Mouse (Mus musculus): ENCODE data around the gene Nppc.
A peak's percentile ranks its signal among the peaks of the same experiment; 100 is the strongest.

The Nppc gene

GRCm38 (mm10) chr1:86652675-86653074 is 17.7 kb downstream of the Nppc start:
- no peak for DNase-seq (ENCODE audit: low spot score)

- DNase-seq (ENCODE audit: low spot score): peak; percentile 47
These were observed 20.1 kb downstream of the Nppc start for GRCm38 (mm10) chr1:86650272-86650671.

DNA sequence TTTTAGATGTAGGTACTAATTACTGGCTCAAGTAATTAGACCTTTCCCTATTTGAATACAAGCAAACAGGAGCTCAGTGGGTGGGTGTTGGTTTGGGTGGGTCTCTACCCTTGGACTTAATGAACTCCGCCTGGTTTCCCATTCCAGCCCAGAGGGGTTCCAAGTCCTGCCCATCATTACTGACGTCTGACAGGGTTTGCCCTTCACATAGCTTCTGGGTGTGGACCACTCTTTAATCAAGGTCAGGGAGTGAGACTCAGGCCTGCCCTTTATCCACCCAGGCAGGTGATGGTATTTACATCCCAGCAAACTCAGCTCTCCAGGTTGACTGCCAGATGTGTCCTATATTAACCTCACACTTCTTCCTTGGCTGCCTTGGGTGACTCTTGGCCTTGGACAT is 22.9 kb downstream of the Nppc start:
- DNase-seq (ENCODE audit: low spot score): no peak

DNA sequence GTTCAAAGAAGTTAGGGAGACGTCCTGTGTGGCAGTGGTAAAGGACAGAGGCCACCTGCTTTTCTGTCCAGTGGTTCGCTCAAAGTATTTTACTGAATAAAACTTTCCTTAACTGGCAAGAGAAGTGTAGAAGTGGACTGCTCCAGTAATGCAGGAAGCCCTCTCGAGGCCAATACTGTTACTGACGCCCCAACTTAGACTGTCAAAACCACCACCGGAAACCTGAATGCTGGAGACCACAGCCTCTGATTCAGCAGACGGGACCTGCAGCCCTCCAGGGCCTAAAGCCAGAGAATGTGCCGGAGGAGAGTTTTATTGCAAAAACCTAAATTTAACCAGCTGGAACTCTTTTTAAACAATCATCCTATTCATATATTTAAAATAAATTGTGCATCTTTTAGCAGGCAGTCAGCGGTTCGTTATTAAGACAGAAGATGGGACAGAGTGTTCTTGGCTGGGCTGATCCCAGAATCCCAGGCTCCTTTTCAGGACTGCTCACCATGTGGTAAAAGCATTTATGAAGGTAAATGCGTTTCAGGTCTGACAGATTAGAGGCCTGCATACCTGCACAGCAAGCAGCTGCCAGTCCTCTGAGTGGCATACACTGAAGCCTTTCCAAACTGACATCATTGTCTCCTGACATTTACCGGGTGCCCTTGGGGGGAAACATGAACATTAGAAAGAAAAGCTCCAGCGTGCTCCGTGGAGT is 27.1 kb downstream of the Nppc start:
- DNase-seq (ENCODE audit: low spot score): no peak

DNA sequence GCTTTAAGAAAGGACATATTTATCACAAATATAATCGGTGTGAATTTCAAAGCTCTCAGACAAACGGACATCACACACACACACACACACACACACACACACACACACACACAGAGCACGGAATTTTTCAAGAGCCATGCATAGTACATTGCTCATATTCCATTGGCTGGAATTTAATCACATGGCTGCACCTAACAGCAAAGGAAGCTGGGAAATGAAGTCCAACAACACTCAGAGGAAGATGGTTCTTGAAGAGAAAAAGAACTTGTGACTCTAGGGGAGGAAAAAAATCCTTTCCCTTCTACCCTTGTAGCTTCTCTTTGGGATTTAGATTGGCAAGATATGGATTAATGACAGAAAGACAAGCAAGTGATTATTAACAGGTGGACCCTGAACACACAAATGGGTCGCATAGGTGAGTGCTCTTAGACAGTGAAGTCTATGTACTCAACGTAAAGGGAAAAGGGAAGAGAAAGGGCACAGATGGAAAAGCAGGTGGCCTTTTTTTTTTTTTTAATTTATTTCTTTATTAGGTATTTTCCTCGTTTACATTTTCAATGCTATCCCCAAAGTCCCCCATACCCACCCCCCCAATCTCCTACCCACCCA is 35.5 kb downstream of the Nppc start:
- peak; percentile 19 for DNase-seq (ENCODE audit: low spot score)

DNA sequence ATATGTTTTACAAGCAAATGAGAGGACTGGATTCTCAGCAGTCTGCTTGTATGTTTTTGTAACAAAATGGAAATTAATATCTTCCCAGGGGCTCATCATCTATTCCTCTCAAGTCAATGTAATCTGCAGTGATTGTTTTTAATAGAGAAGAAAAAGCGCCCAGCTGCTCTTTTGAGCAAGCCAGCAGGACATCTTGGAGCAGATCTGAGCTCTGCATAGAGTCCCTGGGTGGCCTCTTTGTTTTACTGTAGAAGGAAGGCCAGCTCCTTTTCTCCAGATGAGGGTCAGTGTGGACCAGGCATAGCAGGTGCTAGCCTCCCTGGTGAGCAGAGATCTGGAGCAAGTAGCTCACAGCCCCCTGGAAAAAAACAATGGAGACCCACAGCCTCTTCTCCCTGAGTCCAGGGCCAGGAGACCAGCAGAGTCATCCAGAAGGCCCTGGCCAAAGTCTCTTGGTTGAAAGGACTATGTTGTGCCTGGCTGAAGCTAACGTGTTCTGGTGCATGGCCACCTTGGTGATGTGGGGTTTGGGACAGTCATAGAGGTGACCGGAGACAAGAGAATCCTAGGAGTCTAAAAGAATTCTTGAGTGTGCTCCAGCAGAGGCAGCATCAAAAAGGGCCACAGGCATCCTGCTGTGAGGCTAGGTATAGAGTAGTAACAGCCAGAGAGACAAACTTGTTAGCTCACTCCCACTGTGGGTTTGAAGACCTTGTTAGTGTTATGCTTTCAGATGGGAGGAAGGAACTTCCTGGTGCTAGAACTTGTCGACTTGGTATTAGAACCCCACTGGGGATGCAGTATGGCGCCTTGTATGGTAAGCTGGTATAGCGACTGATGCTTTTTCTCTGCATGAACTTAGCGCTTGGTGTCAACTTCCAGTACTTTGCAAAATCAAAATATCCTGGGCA is 36.3 kb downstream of the Nppc start:
- no peak for DNase-seq (ENCODE audit: low spot score)

DNA sequence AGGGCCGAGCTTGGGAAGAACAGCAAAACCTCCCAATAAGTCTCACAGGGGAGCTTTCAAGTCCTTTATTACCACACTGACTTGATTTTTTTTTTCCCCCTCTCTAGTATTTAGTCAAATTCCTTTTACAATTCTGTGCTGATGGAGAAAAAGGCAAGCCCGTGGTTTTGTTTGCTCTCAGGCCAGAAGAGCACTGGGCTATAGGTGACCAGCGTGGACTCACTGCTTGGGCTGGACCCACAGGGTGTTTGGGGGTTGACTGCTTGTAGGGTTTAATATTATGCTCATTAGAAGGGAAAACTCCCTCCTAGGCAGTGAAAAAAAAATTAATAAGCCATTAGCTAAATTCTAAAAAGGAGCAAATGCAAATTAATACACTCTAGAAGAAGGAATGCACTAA is 36.9 kb downstream of the Nppc start:
- DNase-seq (ENCODE audit: low spot score): no peak

DNA sequence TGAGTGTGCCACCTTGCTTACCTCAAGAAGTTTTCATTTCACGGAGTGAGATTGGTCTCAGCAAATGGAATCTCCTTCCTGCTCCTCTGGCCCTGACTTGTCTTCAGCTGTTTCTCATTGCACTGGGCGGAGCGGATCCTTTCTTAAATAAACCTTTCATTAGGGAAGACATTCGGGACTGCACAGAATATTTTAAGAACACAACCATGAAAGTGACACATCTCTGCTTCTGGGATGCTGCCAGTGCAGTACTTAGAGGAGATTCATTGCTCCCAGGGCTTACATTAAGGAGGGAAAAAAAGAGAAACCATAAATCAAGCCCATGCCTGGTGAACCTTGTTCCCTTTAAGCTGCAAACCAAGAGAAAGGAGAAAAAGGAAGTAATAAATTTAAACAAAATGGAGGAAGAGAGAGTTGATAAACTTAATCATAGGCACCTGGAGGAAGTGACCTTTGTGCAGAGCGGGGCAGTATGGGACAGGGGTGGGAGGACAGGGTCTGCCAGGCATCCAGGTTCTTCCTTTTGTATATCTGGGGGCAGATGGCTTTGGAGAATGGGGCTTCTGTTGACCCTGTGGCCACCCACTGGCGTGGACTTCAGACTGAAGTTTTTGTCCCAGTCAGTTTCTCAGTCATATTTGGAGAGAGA is 37.5 kb downstream of the Nppc start:
- DNase-seq (ENCODE audit: low spot score): no peak

- no peak for DNase-seq (ENCODE audit: low spot score)
These were observed 39.8 kb downstream of the Nppc start for GRCm38 (mm10) chr1:86630527-86630926.

GRCm38 (mm10) chr1:86629936-86630335 is 40.4 kb downstream of the Nppc start:
- DNase-seq (ENCODE audit: low spot score): no peak

GRCm38 (mm10) chr1:86628270-86628669 is 42.1 kb downstream of the Nppc start:
- no peak for DNase-seq (ENCODE audit: low spot score)

DNA sequence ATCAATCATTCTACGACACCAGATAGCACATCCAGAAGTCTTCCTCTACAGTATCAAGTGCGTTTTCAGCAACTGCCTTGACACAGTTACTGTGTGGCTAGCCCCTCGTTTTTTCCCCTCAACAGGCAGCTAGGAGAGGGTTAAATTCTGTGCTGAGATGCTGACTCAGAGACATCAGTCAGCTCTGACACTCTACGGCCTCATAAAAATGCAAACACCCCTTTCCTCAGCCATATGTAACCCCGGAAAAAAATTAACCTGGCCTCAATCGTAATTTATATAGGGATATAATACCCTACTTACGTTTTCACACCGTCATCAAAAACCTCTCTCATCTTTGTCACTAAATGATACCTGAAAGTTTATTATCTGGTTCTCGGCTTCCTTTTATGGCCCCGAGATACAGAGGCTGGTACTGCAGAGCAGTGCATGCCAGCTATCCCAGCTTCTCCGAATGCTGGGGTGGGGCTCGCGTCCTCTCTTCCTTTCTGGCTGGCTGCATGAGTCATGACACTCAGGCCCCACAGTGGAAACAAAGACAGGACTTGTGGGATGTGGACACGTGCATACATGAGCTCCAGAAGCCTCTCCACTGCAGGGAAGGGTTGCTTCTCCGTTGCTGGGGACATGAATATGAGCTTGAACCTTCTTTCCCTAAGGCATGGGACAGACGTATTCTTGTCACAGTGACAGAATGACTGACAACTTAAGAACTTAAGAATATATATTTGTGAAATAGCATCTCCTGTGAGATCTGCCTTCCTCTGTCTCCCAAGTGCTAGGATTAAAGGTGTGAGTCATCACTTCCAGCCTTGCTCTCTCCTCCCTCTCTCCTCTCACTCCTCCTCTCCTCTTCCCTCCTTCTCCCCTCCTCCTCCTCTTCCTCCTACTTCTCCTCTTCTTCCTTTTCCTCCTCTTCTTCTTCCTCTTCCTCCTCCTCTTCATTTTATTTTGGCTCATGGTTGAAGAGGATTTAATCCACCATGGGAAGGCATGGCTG is 47.1 kb downstream of the Nppc start:
- no peak for DNase-seq (ENCODE audit: low spot score)

DNA sequence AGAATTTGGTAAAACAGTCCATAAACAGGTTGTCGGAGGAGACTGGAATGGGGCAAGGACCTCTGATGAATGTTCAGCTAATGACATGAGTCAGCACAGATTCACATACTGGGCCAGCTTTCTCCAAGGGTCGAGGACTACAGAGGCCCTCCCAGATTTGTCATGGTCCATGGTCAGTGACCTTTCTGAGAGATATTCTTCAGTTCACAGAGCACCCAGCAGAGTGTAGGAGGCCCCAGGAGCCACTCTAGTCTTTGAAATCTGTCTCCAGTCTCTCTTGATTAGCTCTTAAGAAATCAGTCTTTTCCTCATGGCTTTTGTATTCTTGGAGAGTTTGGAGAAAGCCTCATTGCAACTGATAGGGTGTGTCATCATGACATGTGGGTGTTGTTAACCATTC is 48.1 kb downstream of the Nppc start:
- DNase-seq (ENCODE audit: low spot score): no peak

GRCm38 (mm10) chr1:86618454-86619125 is 51.8 kb downstream of the Nppc start:
- DNase-seq (ENCODE audit: low spot score): peak; percentile 40

Data from yolk sac, embryonic 10.5 days (tissue).